Mouse (Mus musculus): Measurements from ENCODE around the gene Pttg1. TPM values are rescaled to one million over a fixed set of nuclear protein-coding genes. Genes with fewer than 3 reads are reported as not detected.

Gene Pttg1
- total RNA-seq, 4 experiments from 2014 or later = 27.6 to 31.7 (median 29.8) TPM

- no peak for DNase-seq (ENCODE audit: low spot score in 2 of 2)
These were observed 15.8 kb downstream of the Pttg1 start for GRCm38 (mm10) chr11:43410291-43410690.

- no peak for DNase-seq (ENCODE audit: low spot score in 2 of 2)
These were observed 17.2 kb downstream of the Pttg1 start for GRCm38 (mm10) chr11:43408888-43409287.

GRCm38 (mm10) chr11:43404150-43404807 is 21.8 kb downstream of the Pttg1 start:
- no peak for DNase-seq (ENCODE audit: low spot score in 2 of 2)

- no peak for DNase-seq (ENCODE audit: low spot score in 2 of 2)
These were observed 25.9 kb downstream of the Pttg1 start for GRCm38 (mm10) chr11:43400131-43400530.

- no peak for DNase-seq (ENCODE audit: low spot score in 2 of 2)
These were observed 26.8 kb downstream of the Pttg1 start for GRCm38 (mm10) chr11:43399297-43399696.

- no peak for DNase-seq (ENCODE audit: low spot score in 2 of 2)
These were observed 29.4 kb downstream of the Pttg1 start for GRCm38 (mm10) chr11:43396672-43397071.

GRCm38 (mm10) chr11:43396246-43396645 is 29.8 kb downstream of the Pttg1 start:
- no peak for DNase-seq (ENCODE audit: low spot score in 2 of 2)

- no peak for DNase-seq (ENCODE audit: low spot score in 2 of 2)
These were observed 30.7 kb downstream of the Pttg1 start for GRCm38 (mm10) chr11:43395073-43395948.

GRCm38 (mm10) chr11:43393325-43393724 is 32.7 kb downstream of the Pttg1 start:
- DNase-seq (ENCODE audit: low spot score in 2 of 2) = no peak

GRCm38 (mm10) chr11:43392757-43393156 is 33.3 kb downstream of the Pttg1 start:
- no peak for DNase-seq (ENCODE audit: low spot score in 2 of 2)

- no peak for DNase-seq (ENCODE audit: low spot score in 2 of 2)
These were observed 36.9 kb downstream of the Pttg1 start for GRCm38 (mm10) chr11:43389118-43389517.

- DNase-seq (ENCODE audit: low spot score in 2 of 2) = no peak
These were observed 37.6 kb downstream of the Pttg1 start for GRCm38 (mm10) chr11:43388122-43389097.

GRCm38 (mm10) chr11:43387004-43387880 is 38.8 kb downstream of the Pttg1 start:
- DNase-seq (ENCODE audit: low spot score in 2 of 2) = no peak

- DNase-seq (ENCODE audit: low spot score in 2 of 2) = no peak
These were observed 40.3 kb downstream of the Pttg1 start for GRCm38 (mm10) chr11:43385716-43386115.

GRCm38 (mm10) chr11:43385055-43385649 is 40.9 kb downstream of the Pttg1 start:
- peak; percentile 18 to 21 for DNase-seq (ENCODE audit: low spot score in 2 of 2)

- no peak for DNase-seq (ENCODE audit: low spot score in 2 of 2)
These were observed 42.5 kb downstream of the Pttg1 start for GRCm38 (mm10) chr11:43383581-43383980.

GRCm38 (mm10) chr11:43380901-43381300 is 45.1 kb downstream of the Pttg1 start:
- DNase-seq (ENCODE audit: low spot score in 2 of 2) = no peak

- no peak for DNase-seq (ENCODE audit: low spot score in 2 of 2)
These were observed 46.1 kb downstream of the Pttg1 start for GRCm38 (mm10) chr11:43379911-43380485.

GRCm38 (mm10) chr11:43379488-43379887 is 46.6 kb downstream of the Pttg1 start:
- DNase-seq (ENCODE audit: low spot score in 2 of 2) = no peak

Measured in left cerebral cortex, adult 8-10 months (tissue).